Mouse (Mus musculus): ENCODE measurements at regions not wholly inside any gene's neighbourhood (a gene's known extent, or its start where the extent isn't known, plus 50 kb on each side); places are given as distances from the start of the nearest gene placed in this dataset.

DNA sequence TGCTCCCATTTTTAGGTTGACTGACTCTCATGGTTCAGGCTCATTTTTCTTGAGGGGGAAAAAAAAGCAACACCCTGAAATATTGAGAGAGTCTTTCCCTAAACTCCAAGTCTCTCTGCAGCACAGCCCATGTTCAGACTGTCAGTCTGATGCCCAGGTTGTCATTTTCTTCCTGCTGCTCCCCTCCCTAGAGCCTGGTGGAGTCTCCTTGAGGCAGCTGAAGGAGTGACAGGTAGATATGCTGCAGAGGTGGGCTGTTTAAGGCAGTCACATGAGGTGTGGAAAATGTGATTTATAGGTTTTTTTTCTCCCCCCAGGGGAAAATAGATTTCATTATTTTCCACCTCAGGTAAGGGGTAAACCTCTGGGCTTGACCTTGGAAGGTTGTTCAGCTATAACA lies 70.6 kb upstream of the Olfm4 start:
- no peak for TF ChIP-seq ZNF384 (IDR thresholded peaks at IDR 0.05; ENCODE audit: low read depth, low read length)
- TF ChIP-seq HCFC1 (IDR thresholded peaks at IDR 0.05; ENCODE audit: borderline replicate concordance, insufficient read depth, low read length): no peak
- TF ChIP-seq ZC3H11A (IDR thresholded peaks at IDR 0.05; ENCODE audit: borderline replicate concordance, low read depth, low read length): no peak
- no peak for TF ChIP-seq CHD2 (IDR thresholded peaks at IDR 0.05; ENCODE audit: low read depth, low read length)
- no peak for TF ChIP-seq MAFK (IDR thresholded peaks at IDR 0.05; ENCODE audit: insufficient read depth, low read depth, low read length)

Measured in ES-E14 (cell line).